Mouse (Mus musculus) testis, postnatal 10 days (tissue): ENCODE results near the gene Vmn1r152.
"Not testable (repeated sequence)": the region's sequence is repeated elsewhere in the genome, so short reads cannot be mapped to it uniquely, and the experiment has no call there.

ENCODE experiments used
- DNase-seq: peaks from one replicate; pipeline ENCODE4 v3.0.0; 2021; ENCODE audit warnings: low spot score

Gene Vmn1r152

GRCm38 (mm10) chr7:22522667-22523066 lies at the start of gene Vmn1r152:
Gene Vmn1r152 (plus strand): TSS chr7:22522967.
- DNase-seq = not testable (repeated sequence)

GRCm38 (mm10) chr7:22499578-22499977 lies 23.2 kb upstream of the Vmn1r152 start, which contains the start of gene Vmn1r151:
Gene Vmn1r151 (minus strand): TSS chr7:22499678.
- not testable (repeated sequence) for DNase-seq

GRCm38 (mm10) chr7:22534787-22535186 lies 12.0 kb downstream of the Vmn1r152 start, which contains the start of gene Gm8677:
Gene Gm8677 (minus strand): TSS chr7:22534887.
- DNase-seq = not testable (repeated sequence)

- DNase-seq = not testable (repeated sequence)
These were observed 42.5 kb downstream of the Vmn1r152 start, which contains the start of gene Gm4201 for GRCm38 (mm10) chr7:22565243-22565642. Gene Gm4201 (minus strand): TSS chr7:22565343.
